Mouse (Mus musculus) embryo, embryonic 9.5 days (tissue): Measurements from ENCODE around the gene Tmem132c.
A peak's percentile ranks its signal among the peaks of the same experiment; 100 is the strongest.
"Not testable (repeated sequence)": the region's sequence is repeated elsewhere in the genome, so short reads cannot be mapped to it uniquely, and the experiment has no call there.

ENCODE experiments used
- DNase-seq: peaks from one replicate; pipeline ENCODE4 v3.0.0-alpha.2; 2017; ENCODE audit errors: extremely low spot score

Tmem132c gene

DNA sequence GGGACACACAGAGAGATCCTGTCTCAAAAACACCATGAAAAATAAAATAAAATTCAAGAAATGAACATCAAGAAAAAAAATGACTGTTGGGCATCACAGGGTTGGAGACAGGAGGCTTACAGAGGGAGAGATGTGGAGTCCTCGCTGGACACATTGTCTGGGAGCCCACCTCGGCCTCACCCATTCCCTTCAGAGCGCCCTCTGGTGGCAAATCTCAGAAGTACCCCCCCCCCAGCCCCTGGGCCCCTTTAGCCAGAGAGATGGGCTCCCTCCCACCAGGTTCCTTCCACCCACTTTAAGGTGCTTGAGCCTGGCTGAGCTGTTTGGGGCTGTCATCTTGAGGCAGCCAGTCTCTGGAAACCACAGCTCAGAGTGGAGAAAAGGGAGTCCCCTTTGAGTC is 99.5 kb downstream of the Tmem132c start:
- DNase-seq, result peak; percentile 36

DNA sequence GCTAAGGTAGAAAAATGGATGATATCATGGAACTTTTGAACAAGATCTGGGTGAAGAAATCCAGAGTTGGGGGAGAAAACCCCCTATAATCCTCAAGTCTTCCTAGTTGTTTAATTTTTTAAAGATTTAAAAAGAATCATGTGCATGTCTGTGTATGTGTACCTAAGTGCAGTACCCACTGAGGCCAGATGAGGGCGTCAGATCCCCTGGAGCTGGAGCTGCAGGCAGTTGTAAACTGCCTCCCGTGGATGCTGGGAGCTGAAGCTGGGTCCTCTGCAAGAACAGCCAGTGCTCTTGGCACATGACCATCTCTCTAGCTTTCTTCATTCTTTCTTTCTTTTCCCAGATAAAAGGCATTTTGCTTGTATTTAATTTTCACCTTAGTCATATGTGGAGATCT is 103.1 kb downstream of the Tmem132c start:
- DNase-seq, result no peak

DNA sequence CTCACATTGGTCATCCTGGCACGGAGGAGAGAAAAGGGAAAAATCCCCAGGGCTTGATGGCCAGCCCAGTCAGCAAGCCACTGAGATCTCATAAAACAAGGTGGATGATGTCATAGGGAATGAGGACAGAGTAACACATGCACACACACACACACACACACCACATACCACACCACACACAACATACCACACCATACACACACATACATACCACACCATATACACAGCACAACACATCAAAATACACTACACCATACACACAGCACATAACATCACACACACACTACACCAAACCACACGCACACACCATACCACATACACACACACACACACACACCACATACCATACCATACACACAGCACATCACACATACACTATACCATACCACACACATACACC is 104.8 kb downstream of the Tmem132c start:
- no peak for DNase-seq

DNA sequence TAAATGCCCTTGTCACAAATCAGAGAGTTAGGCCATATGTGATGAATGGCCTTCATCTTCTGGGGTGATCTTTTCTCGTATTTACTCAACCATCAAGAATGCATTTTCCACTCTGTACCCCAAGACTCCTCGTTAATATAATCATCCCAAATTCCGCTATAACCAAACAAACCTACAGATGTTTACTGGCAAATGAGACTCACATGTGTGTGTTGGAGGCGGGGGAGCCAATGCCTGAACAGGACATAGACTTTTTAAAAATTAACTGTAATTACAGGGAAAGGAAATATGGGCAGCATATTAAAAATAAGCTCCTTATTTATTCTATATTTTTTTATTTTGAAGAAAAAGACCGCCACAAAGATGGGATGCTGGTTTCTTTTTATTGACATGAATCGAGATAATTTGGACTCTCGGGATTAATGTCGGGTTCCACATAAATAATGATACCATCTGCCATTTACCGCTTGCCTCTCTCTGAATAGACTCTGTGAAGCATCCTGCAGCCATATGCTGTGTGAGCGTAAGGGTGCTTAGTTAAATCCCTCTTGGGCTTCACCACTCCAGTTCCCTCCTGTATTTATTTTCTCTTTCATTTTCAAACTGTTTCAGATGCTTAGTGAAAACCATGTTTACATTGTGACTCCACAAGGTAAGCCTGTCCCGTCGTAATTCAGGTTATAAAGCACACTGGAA is 105.6 kb downstream of the Tmem132c start:
- DNase-seq, result no peak

DNA sequence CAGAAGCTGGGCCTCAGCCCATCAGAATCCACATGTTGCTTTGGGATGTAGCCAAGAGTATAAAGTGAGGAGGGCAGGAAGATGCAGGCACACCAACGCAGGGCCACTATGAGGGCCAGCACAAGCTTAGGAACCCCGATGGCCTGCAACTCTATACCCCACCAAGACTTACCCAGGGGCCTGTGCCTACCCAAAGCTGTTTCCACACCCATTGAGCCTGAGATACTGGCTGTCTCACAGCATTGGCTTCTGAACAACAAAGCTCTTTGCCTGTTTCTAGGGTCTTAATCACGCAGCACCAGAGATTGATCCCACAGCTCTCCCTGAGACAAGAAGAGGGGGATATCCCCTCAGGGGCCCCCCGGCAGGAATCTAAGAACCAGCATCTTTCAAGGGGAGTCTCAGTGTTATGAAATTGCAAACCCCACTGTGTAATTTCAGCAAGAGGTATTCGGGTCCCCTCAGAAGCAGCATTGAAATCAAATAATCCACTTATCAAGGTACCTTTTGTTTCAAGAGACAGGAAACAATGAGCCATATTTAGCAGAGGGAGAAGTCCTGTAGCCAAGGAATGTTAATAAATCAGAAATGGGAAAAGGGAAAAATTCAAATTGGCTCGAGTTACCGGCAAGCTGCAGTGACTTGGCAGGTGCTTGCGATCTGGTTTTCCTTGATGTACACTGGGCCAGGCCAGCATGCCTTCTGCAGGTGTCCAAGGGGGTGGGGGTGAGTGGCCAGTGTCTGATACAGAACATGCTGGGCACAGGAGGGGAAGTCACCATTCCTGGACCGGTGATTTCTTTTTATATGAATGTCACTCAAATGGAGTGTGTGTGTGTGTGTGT is 107.8 kb downstream of the Tmem132c start:
- DNase-seq, result no peak

DNA sequence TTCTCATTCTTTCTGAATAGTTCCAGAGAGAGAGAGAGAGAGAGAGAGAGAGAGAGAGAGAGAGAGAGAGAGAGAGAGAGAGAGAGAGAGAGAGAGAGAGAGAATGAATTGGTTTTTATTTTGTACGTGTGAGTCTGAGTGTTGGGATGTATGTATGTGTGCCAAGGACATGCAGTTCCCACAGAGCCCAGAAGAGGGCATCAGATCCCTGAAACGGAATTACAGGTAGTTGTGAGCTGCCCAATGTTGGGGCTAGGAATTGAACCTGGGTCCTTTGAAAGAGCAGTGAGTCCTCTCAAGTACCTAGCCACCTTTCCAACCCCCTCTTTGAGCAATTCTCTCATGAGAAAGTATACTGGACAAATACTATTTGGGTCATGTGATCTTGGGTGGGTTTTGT is 111.4 kb downstream of the Tmem132c start:
- no peak for DNase-seq

DNA sequence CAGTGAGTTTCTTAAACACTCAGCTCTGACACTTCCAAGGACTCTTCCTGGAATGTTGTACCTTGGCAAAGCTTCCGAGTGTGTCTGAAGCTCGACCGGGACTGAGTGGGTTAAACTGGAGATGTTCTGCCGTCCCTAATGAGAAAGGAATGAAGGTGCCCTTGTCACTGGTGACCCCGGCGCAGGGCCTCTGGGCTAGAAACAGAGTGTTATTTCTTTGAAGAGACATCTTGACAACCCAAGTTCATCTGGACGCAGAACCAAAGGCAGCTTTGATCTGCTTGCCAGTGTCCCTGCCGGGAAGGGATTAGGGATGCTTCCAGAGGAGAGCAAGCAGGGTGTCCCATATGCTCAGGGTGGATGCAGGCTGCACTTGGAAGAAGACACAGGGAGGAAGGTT is 114.2 kb downstream of the Tmem132c start:
- peak; percentile 46 for DNase-seq

DNA sequence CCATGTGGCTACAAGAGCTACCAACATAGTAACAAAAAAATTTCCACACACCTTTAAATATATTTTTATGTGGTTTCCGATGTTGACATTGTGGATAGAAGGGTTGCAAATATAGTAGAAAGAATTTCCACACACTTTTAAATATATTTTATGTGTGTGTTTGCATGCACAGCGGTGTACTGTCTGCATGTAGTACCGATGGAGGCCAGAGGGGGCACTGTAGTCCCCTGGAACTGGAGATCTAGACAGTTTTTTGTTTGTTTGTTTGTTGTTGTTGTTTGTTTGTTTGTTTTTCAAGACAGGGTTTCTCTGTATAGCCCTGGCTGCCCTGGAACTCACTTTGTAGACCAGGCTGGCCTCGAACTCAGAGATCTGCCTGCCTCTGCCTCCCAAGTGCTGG is 116.3 kb downstream of the Tmem132c start:
- not testable (repeated sequence) for DNase-seq

DNA sequence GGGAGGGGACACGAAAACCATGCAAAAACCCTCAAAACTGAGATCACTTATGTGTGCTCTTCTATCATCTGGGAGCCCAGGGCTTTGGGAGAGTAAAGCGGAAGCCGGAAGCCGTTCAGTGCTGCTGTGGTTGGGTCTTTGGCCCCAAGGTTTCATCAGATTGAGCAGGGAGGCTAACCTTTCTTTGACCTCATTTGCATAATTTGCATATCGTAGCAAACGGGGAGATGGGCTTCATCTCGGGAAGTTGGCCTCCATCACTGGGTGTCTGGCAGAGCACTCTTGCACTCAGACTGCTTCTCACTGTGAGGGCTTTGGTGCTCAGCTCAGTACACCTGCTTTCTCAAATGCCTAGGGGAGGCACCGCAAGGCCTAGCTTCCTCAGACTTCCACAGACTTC is 119.5 kb downstream of the Tmem132c start:
- no peak for DNase-seq

DNA sequence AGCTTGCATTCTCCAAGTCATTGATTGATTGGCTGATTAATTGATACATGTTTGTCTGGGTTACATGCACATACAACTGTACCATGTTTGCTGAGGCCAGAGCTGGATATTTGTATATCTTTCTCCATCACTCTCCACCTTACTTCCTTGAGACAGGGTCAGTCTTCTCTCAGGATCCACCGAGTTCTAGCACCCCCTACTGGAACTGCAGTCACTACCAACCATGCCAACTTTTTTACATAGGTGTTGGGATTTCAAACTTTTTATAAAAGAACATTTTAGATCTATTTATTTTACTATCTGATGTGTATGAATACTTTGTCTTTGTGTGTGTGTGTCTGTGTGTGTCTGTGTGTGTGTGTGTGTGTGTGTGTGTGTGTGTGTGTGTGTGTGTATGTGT is 123.5 kb downstream of the Tmem132c start:
- DNase-seq, result no peak

DNA sequence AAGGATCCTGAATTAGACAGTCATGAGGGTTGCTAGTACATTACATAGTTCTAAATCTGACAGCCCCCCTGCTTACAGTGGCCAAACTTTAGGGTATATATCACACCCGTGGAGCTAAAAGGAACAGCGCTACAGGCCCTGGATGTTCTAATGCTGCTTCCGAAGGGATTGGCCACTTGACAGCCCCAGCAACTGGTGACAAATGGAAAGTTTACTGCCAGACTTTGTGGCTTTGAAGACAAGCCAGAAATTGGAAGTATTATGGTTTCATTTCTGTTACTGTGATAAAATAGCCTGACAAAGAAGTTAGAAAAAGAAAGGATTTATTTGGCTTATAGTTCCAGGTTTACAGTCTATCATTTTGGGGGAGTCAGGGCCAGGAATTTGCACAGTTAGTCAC is 126.6 kb downstream of the Tmem132c start:
- no peak for DNase-seq

DNA sequence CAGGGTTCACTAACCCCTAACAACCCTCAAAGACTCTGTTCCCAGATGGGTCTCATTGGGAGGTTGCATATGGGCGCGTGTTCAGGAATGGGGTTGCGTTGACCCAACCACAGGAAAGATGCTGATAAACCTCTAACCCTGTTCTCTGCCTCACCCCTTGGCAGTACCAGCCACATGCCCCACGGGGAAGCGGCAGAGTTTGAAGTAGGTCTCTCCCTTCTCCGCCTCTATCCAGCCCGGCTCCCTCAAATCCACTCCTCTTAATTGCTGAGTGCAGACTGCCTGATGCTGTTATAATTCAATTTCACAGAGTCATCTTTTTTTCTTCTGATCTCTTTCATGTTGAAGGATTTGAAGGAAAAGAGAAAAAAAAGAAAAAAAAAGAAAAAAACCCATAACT is 128.2 kb downstream of the Tmem132c start:
- DNase-seq, result no peak

DNA sequence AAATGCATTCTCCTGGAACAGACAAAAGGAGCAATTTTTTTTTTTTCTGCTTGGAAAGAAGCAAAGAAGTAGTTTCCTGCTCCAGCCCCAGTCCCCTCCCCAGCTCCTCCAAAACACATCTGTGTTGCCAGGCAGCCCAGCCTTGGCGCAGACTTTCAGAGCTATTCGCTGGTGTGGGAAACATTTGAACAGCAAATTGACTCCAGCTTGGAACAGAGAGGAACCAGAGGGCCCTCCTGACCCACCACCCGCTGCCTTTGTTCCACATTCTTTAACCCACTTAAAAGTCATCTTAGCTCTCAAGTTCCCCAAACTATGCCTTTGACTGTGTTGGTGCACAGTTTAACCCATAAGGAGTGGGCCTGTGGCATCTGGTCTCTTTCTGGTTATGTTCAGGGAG is 128.9 kb downstream of the Tmem132c start:
- peak; percentile 45 for DNase-seq

DNA sequence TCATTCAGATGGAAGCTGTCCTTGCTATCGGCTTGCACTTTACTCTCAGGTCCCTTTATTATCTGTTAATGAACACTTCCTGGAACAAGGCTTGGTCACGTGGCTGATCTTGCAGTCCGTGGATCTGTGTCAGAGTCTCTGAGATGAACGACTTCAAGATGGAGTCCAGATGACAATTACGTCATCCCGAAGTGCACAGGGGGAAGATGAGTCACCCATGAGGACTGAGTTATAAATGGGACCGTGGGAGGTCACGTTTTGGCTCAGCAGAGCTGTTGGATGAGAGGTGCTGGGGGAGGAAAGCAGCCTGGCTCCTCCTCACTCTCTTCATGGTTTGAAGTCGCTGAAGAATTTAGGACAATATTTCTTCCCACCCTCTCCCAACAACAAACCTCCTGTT is 132.6 kb downstream of the Tmem132c start:
- DNase-seq, result no peak

DNA sequence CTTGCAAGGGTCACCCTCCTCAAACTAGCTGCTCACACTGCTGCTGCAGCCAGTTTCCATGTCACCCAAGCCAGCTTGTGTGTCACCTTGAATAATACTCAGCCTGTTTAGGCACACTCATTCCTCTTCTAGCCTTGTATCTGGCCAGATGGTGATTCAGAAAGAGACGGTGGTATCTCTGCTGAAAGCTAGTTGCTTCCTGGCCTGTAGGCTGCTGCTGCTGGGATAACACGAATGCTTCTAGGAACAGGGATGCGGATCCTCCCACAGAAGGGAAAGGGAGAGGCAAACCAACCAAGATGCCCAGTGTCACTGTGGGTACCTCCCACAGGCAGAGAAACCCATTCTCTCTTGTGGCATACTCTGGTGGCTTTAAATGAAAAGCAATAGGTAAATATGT is 134.0 kb downstream of the Tmem132c start:
- DNase-seq, result no peak

DNA sequence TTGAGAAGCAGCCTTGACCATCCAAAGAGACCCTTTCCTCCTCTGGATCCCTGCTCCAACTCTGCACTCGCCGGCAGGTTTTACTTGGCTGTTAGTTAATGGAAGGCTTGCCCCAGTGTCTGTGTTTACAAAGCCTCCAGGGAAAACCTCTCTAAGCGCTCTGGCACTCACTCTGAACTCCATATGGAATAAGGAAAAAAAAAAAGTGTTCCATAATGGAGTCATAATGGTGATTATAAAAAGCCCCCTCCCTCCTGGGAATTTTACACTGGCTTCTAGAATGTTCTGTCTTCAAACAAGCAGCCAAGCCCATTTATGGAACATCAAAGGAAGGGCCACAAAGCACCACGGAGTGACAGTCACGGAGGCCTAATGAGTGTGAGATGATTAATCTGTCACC is 136.9 kb downstream of the Tmem132c start:
- DNase-seq, result no peak

DNA sequence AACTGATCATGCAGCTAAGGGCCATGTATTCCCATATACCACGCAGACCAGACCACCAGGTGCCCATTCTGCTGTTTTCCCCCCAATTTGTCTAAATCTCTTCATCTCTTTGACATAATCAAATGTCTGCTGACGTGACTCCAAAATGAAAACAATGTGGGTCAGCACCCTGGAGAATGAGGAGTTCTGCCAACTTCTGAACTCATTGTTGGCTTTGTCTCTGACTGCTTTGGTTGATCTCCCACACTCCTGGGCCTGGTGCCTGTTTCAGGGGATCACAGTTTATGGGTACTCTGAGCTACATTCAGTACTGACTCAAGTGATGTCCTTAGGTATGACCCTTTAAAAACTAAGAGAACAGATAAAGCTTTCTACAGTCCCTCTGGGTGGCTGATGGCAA is 137.7 kb downstream of the Tmem132c start:
- no peak for DNase-seq

DNA sequence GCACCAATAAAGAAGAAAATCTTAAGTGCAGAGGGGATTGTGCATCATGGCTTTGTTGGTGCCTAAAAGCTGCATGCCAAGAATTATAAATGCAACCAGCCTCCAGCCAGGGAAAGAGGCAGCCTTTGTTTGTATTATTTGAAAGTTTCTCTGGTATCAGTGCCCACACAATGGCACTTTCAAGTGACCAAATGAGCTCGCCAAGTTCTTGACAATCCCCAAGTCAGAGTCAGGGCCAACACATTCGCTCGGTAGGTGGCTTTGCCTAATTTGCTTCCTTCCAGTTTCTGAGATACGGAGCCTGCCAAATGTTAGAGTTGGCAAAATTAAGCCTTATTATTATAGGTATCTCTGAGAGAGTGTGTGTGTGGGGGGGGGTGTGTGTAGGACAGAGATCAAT is 139.6 kb downstream of the Tmem132c start:
- DNase-seq, result no peak

DNA sequence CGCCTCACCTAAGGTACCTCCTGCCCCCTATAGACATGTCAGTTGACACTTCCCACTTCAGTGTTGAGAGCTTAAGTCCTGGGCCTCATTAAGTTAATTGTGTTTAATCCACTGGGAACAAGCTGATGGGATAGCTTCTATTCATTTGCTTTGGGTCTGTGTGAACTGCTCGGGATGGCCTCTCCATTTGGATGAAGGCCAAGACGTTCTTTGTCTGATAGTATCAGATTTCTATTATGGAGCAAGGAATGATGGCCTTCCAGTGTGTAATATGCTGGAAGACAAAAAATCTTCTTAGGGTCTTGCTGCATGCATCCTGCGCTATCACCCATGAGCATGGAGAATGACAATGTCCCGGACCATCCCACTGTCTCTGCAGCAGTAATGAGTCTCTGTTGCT is 141.0 kb downstream of the Tmem132c start:
- DNase-seq, result no peak

DNA sequence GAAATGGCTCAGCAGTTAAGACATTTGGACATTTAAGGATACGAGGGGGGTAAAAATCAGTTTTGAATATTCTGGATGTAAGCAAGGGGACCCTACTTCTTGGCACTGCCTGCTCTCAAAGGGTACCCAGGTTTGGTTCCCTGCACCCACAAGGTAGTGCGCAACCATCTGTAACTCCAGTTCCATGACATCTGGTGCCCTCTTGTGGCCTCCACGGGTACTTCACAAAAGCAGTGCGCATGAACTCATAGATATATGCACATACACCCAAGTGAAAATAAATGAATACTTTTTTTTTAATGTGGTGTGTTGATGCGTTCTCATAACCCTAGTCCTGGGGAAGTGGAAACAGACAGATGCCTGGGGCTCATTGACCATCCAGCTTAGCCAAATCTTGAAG is 149.6 kb downstream of the Tmem132c start:
- no peak for DNase-seq

DNA sequence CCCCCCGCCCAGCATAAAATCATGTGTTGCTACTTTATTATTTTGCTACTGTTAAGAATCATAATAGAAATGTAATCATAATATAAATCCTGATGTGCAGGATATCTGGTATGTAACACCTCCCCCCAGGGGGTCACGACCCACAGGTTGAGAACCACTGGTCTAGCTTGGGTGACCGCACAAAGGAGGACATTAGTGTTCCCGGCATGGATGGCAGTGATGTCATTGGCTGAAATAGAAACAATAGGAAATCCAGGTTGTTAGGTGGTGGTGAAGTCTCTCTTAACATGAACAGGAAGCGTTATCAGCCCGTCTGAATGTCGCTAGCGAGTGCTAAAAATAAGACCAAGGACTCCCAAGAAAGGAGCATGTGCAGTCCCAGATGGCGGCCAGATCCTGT is 155.3 kb downstream of the Tmem132c start:
- no peak for DNase-seq

DNA sequence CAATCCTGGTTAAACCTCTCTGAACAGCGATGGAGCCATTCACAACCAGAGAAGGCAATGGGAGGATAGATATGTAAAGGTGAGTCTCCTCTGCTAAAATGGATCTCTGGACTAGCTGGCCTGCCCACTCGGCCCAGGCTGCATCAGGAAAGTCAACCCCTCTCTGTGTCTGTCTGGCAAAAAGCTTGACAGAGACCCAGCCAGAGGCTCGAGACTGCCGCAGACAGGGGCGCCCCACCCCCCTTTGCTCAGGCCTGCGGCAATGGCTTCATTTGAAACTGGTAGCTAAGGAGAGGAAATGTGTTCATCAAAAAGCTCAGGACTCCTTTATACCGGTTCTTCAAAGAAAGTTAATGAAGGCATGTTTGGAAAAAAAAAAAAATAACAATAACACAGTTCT is 156.4 kb downstream of the Tmem132c start:
- peak; percentile 53 for DNase-seq

DNA sequence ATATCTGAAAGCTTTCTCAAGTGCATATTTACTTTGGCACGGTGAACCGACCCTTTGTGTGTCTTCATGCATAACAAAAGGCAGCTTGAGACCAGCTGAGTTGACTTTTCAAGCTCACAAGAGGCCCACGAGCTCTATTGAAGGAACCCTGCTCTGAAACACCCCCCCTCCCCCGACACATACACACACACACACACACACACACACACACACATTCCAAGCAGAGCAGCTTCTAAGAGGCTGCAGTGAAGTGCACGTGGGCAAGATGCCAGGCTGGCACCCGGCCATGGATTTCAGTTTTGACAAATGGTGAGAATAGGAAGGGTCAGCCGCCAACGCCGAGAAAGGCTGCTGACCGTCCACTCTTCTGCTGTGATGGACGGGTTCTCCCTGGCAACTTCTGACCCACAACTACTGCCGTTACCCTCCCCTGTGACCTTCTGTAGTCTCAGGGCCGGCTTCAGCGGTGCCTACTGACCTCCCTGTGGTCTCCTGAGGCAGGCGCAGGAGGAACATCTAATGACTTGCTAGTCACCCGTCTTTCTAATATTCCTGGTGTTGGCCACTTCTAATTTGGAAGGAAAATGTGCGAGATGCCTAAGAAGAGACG is 163.9 kb downstream of the Tmem132c start:
- peak; percentile 44 for DNase-seq
